Mouse (Mus musculus) stomach, postnatal 0 days (tissue): ENCODE data around the gene Mrgprh. TPM values are rescaled to one million over a fixed set of nuclear protein-coding genes. Genes with fewer than 3 reads are reported as not detected.
"Not testable (repeated sequence)": the region's sequence is repeated elsewhere in the genome, so short reads cannot be mapped to it uniquely, and the experiment has no call there.

Experiments
- ATAC-seq: fragments of 200-750 bp; cut with Nextera tagmentation; 2 replicates; pipeline ENCODE4 v1.8.0; 2017; ENCODE audit not compliant: low FRiP score, low TSS enrichment
- DNase-seq: peaks from one replicate; pipeline ENCODE4 v3.0.0-alpha.2; 2016; ENCODE audit warnings: low spot score
- H3K27ac ChIP-seq: fragments of 300-500 bp; sonication (generic); replicated peaks from 2 replicates; pipeline ENCODE4 v1.5.1; 2014; ENCODE audit warnings: mild to moderate bottlenecking, control low read depth
- H3K27me3 ChIP-seq: fragments of 300-500 bp; sonication (generic); 2 replicates; pipeline ENCODE4 v1.6.1; 2014; ENCODE audit warnings: low read length; ENCODE audit not compliant: control insufficient read depth, insufficient read depth
- H3K36me3 ChIP-seq: fragments of 300-500 bp; sonication (generic); 2 replicates; pipeline ENCODE4 v1.6.1; 2014; ENCODE audit warnings: low read length, mixed read lengths; ENCODE audit not compliant: control insufficient read depth, insufficient read depth
- H3K4me1 ChIP-seq: fragments of 300-500 bp; sonication (generic); replicated peaks from 2 replicates; pipeline ENCODE4 v1.6.1; 2014; ENCODE audit warnings: antibody characterized with exemption; ENCODE audit not compliant: control insufficient read depth, insufficient read depth
- H3K4me2 ChIP-seq: fragments of 300-500 bp; sonication (generic); replicated peaks from 2 replicates; pipeline ENCODE4 v1.6.1; 2014; ENCODE audit warnings: low read depth, mild to moderate bottlenecking, control low read depth, moderate library complexity
- H3K4me3 ChIP-seq: fragments of 300-500 bp; sonication (generic); 2 replicates; pipeline ENCODE4 v1.5.1; 2014; ENCODE audit warnings: low read depth, low read length, control low read depth
- H3K9ac ChIP-seq: fragments of 300-500 bp; sonication (generic); 2 replicates; pipeline ENCODE4 v1.6.1; 2014; ENCODE audit warnings: mild to moderate bottlenecking, low read length, control low read depth, mixed read lengths
- H3K9me3 ChIP-seq: fragments of 300-500 bp; sonication (generic); 2 replicates; pipeline ENCODE4 v1.6.1; 2016; ENCODE audit warnings: low read length; ENCODE audit not compliant: control insufficient read depth
- CTCF ChIP-seq: IDR thresholded peaks from 2 replicates; pipeline ENCODE4 v1.5.1; 2016; ENCODE audit warnings: antibody characterized with exemption, low read depth, mild to moderate bottlenecking, moderate library complexity
- EP300 ChIP-seq: optimal IDR thresholded peaks from 2 replicates; pipeline ENCODE3; 2016; ENCODE audit warnings: antibody characterized with exemption
- WGBS: fragments of 180-500 bp; shearing (Covaris S2); extraction: QIAGEN DNeasy Blood & Tissue Kit; methylation state at CpG from one replicate; pipeline ENCODE4 v1.1.7; 2014; 5-methylcytosine and 5-hydroxymethylcytosine counted together
- polyA plus RNA-seq: library from polyadenylated mRNA; unstranded; fragments of >200 nt; fragmentation: Nextera tagmentation; extraction: Ambion mirVana; gene quantifications from 2 replicates; pipeline ENCODE4 v1.2.1, GENCODE M21; 2015

The Mrgprh gene
- polyA plus RNA-seq, 1 experiment from 2014 or later, result not detected

GRCm38 (mm10) chr17:12891054-12891453 lies 15.2 kb downstream of the Mrgprh start:
- Histone ChIP-seq H3K4me1 (no peaks in the 10 kb centered on the region), H3K27me3 (no peaks in the 10 kb centered on the region), H3K4me2 (no peak overlapping the region), H3K9ac (no peak overlapping the region), H3K9me3 (no peaks in the 10 kb centered on the region), H3K4me3 (no peak overlapping the region), H3K27ac (no peak overlapping the region), H3K36me3 (no peaks in the 10 kb centered on the region; the same call in 1 of the 2 replicates)
- TF ChIP-seq CTCF (no peak), EP300 (no peak)
- ATAC-seq, result no peak
- no peak for DNase-seq
- WGBS, result 87% methylated on average over 4 of the region's 4 CpGs

GRCm38 (mm10) chr17:12892033-12892432 lies 16.2 kb downstream of the Mrgprh start:
- no peak overlapping the region for H3K27ac ChIP-seq
- DNase-seq, result no peak
- H3K9ac ChIP-seq, result no peak overlapping the region
- WGBS, result 89% methylated on average over 9 of the region's 9 CpGs
- no peak overlapping the region for H3K4me3 ChIP-seq
- H3K9me3 ChIP-seq, result no peaks in the 10 kb centered on the region
- no peak for TF ChIP-seq EP300
- no peak for TF ChIP-seq CTCF
- ATAC-seq, result no peak
- H3K4me1 ChIP-seq, result no peaks in the 10 kb centered on the region
- H3K36me3 ChIP-seq, result no peaks in the 10 kb centered on the region; the same call in 1 of the 2 replicates
- no peaks in the 10 kb centered on the region for H3K27me3 ChIP-seq
- H3K4me2 ChIP-seq, result no peak overlapping the region

GRCm38 (mm10) chr17:12897674-12898073 lies 21.8 kb downstream of the Mrgprh start:
- no peak for ATAC-seq
- no peaks in the 10 kb centered on the region for H3K4me1 ChIP-seq
- WGBS, result 95% methylated on average over 5 of the region's 5 CpGs

GRCm38 (mm10) chr17:12898607-12899006 lies 22.8 kb downstream of the Mrgprh start:
- not testable (repeated sequence) for H3K27ac ChIP-seq, H3K4me1 ChIP-seq, H3K4me3 ChIP-seq, H3K9ac ChIP-seq, DNase-seq, H3K36me3 ChIP-seq, ATAC-seq, H3K4me2 ChIP-seq, H3K27me3 ChIP-seq, H3K9me3 ChIP-seq
- 37% methylated on average over 2 of the region's 2 CpGs for WGBS

More at GRCm38 (mm10) chr17:12897674-12898073, 21.8 kb downstream of the Mrgprh start:
- Histone ChIP-seq H3K4me3 (no peak overlapping the region), H3K36me3 (no peaks in the 10 kb centered on the region), H3K27ac (no peak overlapping the region), H3K9ac (no peak overlapping the region), H3K9me3 (no peaks in the 10 kb centered on the region), H3K27me3 (no peaks in the 10 kb centered on the region), H3K4me2 (no peak overlapping the region)
- DNase-seq, result no peak
- TF ChIP-seq EP300, result no peak
- TF ChIP-seq CTCF, result no peak

- no peak overlapping the region for H3K4me2 ChIP-seq
- WGBS, result 86% methylated on average over 6 of the region's 6 CpGs
- ATAC-seq, result no peak
- no peak for TF ChIP-seq EP300
- no peak for TF ChIP-seq CTCF
- no peak for DNase-seq
- no peaks in the 10 kb centered on the region for H3K27me3 ChIP-seq
- no peaks in the 10 kb centered on the region; the same call in 1 of the 2 replicates for H3K36me3 ChIP-seq
- H3K9me3 ChIP-seq, result no peaks in the 10 kb centered on the region
- no peaks in the 10 kb centered on the region for H3K4me1 ChIP-seq
- H3K9ac ChIP-seq, result no peak overlapping the region
- H3K4me3 ChIP-seq, result no peak overlapping the region
- H3K27ac ChIP-seq, result no peak overlapping the region
Observed at GRCm38 (mm10) chr17:12902291-12902690, 26.5 kb downstream of the Mrgprh start.

GRCm38 (mm10) chr17:12903372-12904333 lies 27.8 kb downstream of the Mrgprh start:
- Histone ChIP-seq H3K4me1 (no peaks in the 10 kb centered on the region), H3K36me3 (no peaks in the 10 kb centered on the region; the same call in 1 of the 2 replicates)
- ATAC-seq, result no peak

More at GRCm38 (mm10) chr17:12903372-12904333, 27.8 kb downstream of the Mrgprh start:
- Histone ChIP-seq H3K9ac (no peak overlapping the region), H3K27me3 (no peaks in the 10 kb centered on the region), H3K4me2 (no peak overlapping the region), H3K4me3 (no peak overlapping the region), H3K9me3 (no peaks in the 10 kb centered on the region), H3K27ac (no peak overlapping the region)
- WGBS, result 40% methylated on average over 11 of the region's 12 CpGs
- TF ChIP-seq EP300, result no peak
- no peak for DNase-seq
